In genomic region chr12:73696084-73696483, GRCm38 (mm10) we compare ENCODE assay signal across 15 mouse cellular contexts.
"Had no signal": no experiment of that assay in that cellular context is flagged by ENCODE, and none has a peak within 500 bp of the region (broad histone marks: within the 10 kb centered on the region; RNA-seq: fewer than 3 reads in every experiment).

No protein-coding gene starts in this region.

- H3K9ac ChIP-seq: liver, embryonic 15.5 days; liver, postnatal 0 days; lung, embryonic 15.5 days; midbrain, embryonic 13.5 days; midbrain, embryonic 15.5 days had no signal

- H3K27me3 ChIP-seq: liver, embryonic 15.5 days; lung, embryonic 15.5 days; midbrain, embryonic 13.5 days; midbrain, embryonic 15.5 days had no signal

- H3K36me3 ChIP-seq: liver, embryonic 15.5 days; lung, embryonic 15.5 days; midbrain, embryonic 13.5 days; midbrain, embryonic 15.5 days had no signal

- H3K4me3 ChIP-seq: liver, embryonic 15.5 days; lung, embryonic 15.5 days; megakaryocyte, embryonic 14.5 days; midbrain, embryonic 13.5 days; midbrain, embryonic 15.5 days had no signal

- H3K27ac ChIP-seq: liver, embryonic 15.5 days; lung, embryonic 15.5 days; macrophage; midbrain, embryonic 13.5 days; midbrain, embryonic 15.5 days had no signal

- ATAC-seq: liver, postnatal 0 days; midbrain, embryonic 13.5 days; midbrain, embryonic 15.5 days had no signal

- H3K9me3 ChIP-seq: liver, embryonic 15.5 days; lung, embryonic 15.5 days; megakaryocyte, embryonic 14.5 days; midbrain, embryonic 13.5 days; midbrain, embryonic 15.5 days had no signal

- H3K4me2 ChIP-seq: liver, embryonic 15.5 days; lung, embryonic 15.5 days; midbrain, embryonic 11.5 days; midbrain, embryonic 13.5 days; midbrain, embryonic 15.5 days had no signal

- H3K4me1 ChIP-seq: liver, embryonic 15.5 days had no signal

- DNase-seq: liver, postnatal 0 days; lung, adult 2 months; lung, postnatal 14 days; right cerebral cortex, postnatal 14 days; spleen, adult 18-20 months; thymus, adult 18-20 months; thymus, postnatal 14 days; thymus, postnatal 36 days had no signal
